Mouse (Mus musculus): ENCODE results near the gene Cckbr. TPM values are rescaled to one million over a fixed set of nuclear protein-coding genes. Genes with fewer than 3 reads are reported as not detected.
"Not testable (repeated sequence)": the region's sequence is repeated elsewhere in the genome, so short reads cannot be mapped to it uniquely, and the experiment has no call there.

Cckbr gene
- polyA plus RNA-seq, 1 experiment from 2014 or later, result 0.48 TPM

DNA sequence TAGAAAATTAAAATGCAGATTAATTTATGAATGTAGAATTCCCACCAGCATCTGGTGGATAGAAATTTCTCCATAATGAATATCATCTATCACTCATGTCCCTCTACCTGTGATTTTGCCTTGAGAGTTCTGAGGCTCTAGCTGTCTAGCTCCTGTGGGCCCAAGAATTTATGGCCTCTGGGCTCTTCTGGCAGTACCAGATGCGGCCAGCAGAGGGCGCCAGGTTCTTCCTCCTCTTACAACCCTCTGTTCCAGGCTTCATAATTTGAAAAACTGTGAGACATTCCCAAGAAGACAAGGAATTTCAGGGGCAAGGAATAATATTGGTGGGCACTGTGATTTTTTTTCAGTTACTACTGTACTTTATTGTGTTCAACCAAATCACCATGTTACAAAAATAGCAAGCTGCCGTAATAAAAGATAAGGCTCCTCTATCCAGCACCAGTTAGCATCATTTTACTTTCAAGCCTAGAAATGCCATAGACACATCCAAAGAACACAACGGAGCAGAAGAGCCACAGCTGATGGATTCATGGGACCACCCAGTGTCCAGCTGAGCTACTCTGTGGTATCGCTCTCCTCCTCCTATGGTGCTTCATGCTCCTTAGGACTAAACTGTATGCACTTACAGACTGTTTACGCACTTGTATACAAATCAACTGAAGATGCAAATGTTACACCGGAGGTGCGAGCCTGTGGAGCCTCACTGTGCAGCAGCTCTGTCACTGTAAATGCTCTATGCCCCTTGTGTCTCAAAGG, 13.5 kb upstream of the Cckbr start:
- H3K9ac ChIP-seq; H3K27me3 ChIP-seq; H3K4me2 ChIP-seq; H3K4me1 ChIP-seq; H3K27ac ChIP-seq; H3K9me3 ChIP-seq; H3K4me3 ChIP-seq; ATAC-seq (ENCODE audit: insufficient number of reproducible peaks, insufficient read depth, low FRiP score, low TSS enrichment, low read depth); H3K36me3 ChIP-seq: not testable (repeated sequence)
- 62% methylated on average over 8 of the region's 8 CpGs for WGBS

DNA sequence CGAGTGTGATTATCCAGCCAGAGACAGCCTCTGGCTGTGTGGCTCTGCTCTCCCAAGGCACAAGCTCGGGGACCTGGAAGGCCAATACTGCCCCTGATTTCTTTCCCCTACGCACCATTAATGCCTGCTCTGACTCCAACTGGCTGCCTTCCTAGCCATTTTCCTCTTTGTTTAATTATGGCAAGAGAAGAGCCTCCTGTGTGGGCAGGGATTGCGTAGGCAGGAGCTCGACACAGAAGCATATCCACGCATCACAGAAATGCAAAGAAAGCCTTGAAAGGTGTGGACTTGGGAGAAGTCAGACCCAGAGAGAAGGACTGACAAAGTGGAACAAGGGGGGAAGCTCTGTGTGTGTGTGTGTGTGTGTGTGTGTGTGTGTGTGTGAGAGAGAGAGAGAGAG, 11.1 kb upstream of the Cckbr start:
- H3K27me3 ChIP-seq, result no peaks in the 10 kb centered on the region
- no peaks in the 10 kb centered on the region for H3K4me1 ChIP-seq
- WGBS, result 57% methylated on average over 6 of the region's 6 CpGs
- H3K4me2 ChIP-seq, result no peak overlapping the region
- H3K9ac ChIP-seq, result no peak overlapping the region
- no peak overlapping the region for H3K4me3 ChIP-seq
- no peak for ATAC-seq (ENCODE audit: insufficient number of reproducible peaks, insufficient read depth, low FRiP score, low TSS enrichment, low read depth)
- H3K9me3 ChIP-seq, result no peaks in the 10 kb centered on the region
- H3K36me3 ChIP-seq, result no peaks in the 10 kb centered on the region
- H3K27ac ChIP-seq, result no peak overlapping the region

DNA sequence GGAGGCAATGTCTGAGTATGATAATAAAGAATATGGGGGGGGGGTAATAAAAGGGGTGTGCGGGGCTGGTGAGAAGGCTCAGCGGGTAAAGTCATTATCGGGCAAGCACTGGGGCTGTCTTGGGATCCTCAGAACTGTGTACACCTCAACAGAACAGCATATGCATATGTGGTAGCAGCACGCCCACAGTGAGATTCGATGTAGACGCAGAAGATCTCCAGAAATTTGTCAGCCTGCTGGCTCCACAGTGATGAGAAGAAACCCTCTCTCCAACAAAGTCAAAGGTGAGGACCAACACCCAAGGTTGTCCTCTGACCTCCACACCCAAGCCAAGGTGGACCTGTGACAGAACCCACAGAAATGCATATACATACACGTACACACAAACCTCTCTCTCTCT, 9.0 kb upstream of the Cckbr start:
- no peaks in the 10 kb centered on the region for H3K4me1 ChIP-seq
- no peak for ATAC-seq (ENCODE audit: insufficient number of reproducible peaks, insufficient read depth, low FRiP score, low TSS enrichment, low read depth)
- H3K27me3 ChIP-seq, result no peaks in the 10 kb centered on the region
- H3K4me3 ChIP-seq, result no peak overlapping the region
- no peak overlapping the region for H3K4me2 ChIP-seq
- H3K9ac ChIP-seq, result no peak overlapping the region
- H3K27ac ChIP-seq, result no peak overlapping the region
- WGBS, result 92% methylated on average over 7 of the region's 7 CpGs
- H3K9me3 ChIP-seq, result no peaks in the 10 kb centered on the region
- H3K36me3 ChIP-seq, result no peaks in the 10 kb centered on the region

DNA sequence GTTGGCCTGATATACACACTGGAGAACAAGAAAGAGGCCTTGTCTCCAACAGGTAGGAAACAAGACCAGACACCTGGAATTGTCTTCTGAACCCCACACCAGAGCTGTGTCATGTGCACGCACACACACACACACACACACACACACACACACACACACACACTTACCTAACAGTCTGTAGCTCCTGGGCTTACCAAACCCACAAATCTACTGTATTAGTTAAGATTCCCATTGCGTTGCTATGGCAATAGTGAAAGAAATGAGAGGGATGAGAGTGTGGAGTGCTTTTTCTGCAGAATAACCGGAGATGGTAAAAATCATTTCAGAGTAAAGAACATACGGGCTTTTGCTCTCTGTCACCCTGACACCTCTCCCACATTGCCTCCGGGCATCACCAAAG, 7.4 kb upstream of the Cckbr start:
- Histone ChIP-seq H3K27me3 (0 out of 2 replicates have a peak, but pooled peaks cover 2% of the 10 kb centered on the region), H3K4me2 (no peak overlapping the region), H3K27ac (no peak overlapping the region), H3K4me1 (no peaks in the 10 kb centered on the region), H3K9ac (no peak overlapping the region), H3K9me3 (no peaks in the 10 kb centered on the region), H3K36me3 (no peaks in the 10 kb centered on the region), H3K4me3 (no peak overlapping the region)
- ATAC-seq (ENCODE audit: insufficient number of reproducible peaks, insufficient read depth, low FRiP score, low TSS enrichment, low read depth), result no peak
- 88% methylated on average over 5 of the region's 5 CpGs for WGBS

DNA sequence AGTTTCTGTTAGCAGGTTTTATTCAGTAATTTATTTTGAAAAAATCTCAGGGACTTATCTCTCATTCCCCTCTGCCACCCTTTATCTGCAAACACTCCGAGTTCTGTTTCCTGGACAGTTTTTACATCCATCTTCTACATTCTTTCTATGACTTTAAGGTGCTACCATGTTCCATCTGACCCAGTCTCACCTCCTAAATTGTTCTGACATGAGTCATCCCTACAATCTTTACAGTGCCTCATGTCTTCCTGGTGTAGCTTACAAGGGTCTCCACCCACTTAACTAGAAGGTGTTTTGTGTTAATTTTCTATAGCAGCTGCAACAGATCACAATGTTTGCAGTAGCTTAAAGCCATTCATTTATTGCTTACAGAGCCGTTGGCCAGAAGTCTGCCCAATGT, 4.6 kb upstream of the Cckbr start:
- no peak for ATAC-seq (ENCODE audit: insufficient number of reproducible peaks, insufficient read depth, low FRiP score, low TSS enrichment, low read depth)
- H3K36me3 ChIP-seq, result no peaks in the 10 kb centered on the region
- no peak overlapping the region for H3K27ac ChIP-seq
- no peak overlapping the region for H3K9ac ChIP-seq
- 54% methylated on average over 2 of the region's 2 CpGs for WGBS
- H3K4me1 ChIP-seq, result peaks cover 6% of the 10 kb centered on the region
- no peak overlapping the region for H3K4me2 ChIP-seq
- no peaks in the 10 kb centered on the region for H3K9me3 ChIP-seq
- no peak overlapping the region for H3K4me3 ChIP-seq
- H3K27me3 ChIP-seq, result peaks cover 30% of the 10 kb centered on the region

DNA sequence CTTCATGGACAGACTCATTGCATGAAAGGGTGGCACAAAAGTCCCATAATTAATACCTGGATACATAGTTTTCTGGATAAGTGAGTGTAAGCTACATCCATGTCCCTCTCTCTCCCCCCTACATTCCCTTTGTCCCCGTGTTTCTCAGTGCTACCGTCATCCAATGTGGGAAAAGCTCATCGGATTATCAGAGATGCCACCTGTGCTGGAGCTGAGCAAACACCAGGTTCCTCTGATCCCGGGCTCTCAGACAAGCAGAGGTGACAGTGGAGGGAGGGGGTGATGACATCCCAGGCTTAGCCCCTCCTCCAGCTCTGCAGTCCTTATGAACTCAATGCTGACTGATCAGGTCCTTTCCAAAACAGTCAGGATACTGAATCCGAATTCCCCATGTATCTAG, 1.2 kb upstream of the Cckbr start:
- Histone ChIP-seq H3K4me1 (peaks cover 9% of the 10 kb centered on the region), H3K4me2 (no peak overlapping the region), H3K9ac (no peak overlapping the region), H3K9me3 (no peaks in the 10 kb centered on the region), H3K27me3 (peaks cover 55% of the 10 kb centered on the region), H3K36me3 (no peaks in the 10 kb centered on the region), H3K4me3 (no peak overlapping the region), H3K27ac (no peak overlapping the region)
- no peak for ATAC-seq (ENCODE audit: insufficient number of reproducible peaks, insufficient read depth, low FRiP score, low TSS enrichment, low read depth)
- WGBS, result 25% methylated on average over 5 of the region's 5 CpGs

DNA sequence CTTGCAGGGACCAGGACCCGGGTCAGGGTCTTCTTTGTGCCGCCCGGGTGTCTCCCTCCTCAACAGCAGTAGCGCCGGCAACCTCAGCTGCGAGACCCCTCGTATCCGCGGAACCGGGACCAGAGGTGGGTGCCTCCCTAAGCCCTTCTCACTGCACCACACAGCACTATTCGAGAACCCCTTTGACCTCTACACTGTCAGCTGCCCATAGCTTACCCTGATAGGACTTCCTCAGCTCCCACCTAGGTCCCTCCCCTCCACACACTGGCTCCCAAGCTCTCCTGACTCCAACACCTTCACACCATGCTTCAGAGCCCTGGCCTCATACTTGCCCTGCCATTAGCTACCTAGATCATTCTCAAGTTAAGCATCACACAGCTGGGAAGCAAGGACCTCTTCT, 520 bp downstream of the Cckbr start:
- peaks cover 59% of the 10 kb centered on the region for H3K27me3 ChIP-seq
- 0 out of 2 replicates have a peak, but pooled peaks have one; percentile 28 for ATAC-seq (ENCODE audit: insufficient number of reproducible peaks, insufficient read depth, low FRiP score, low TSS enrichment, low read depth)
- 2% methylated on average over 11 of the region's 11 CpGs for WGBS

DNA sequence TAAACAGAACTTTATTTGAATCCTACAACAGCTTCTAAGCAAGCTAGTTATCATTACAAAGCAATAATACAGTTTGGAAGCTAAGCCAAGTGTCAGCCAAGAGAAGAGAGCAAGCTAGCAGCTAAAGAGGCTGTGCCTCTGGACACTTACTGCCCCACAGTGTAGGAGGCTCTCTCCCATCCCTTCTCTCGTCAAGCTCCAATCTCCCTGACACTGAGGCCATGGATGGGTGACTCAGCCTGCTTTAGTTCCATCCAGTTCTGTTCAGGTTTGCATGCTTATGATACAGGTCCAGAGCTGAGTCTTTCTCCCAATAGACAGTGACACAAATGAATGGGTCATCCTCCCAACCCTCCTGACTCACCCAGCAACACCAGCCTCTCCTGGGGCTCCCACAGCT, 6.5 kb downstream of the Cckbr start:
- Histone ChIP-seq H3K9ac (no peak overlapping the region), H3K27me3 (peaks cover 18% of the 10 kb centered on the region), H3K36me3 (no peaks in the 10 kb centered on the region), H3K9me3 (no peaks in the 10 kb centered on the region), H3K27ac (no peak overlapping the region), H3K4me2 (no peak overlapping the region), H3K4me1 (no peaks in the 10 kb centered on the region), H3K4me3 (no peak overlapping the region)
- WGBS, result 54% methylated on average over 1 of the region's 1 CpGs
- no peak for ATAC-seq (ENCODE audit: insufficient number of reproducible peaks, insufficient read depth, low FRiP score, low TSS enrichment, low read depth)

More for the DNA sequence above, 520 bp downstream of the Cckbr start:
- Histone ChIP-seq H3K4me1 (peaks cover 9% of the 10 kb centered on the region), H3K9me3 (no peaks in the 10 kb centered on the region), H3K4me3 (peak overlapping the region; percentile 44), H3K4me2 (peak overlapping the region; percentile 78), H3K27ac (no peak overlapping the region), H3K9ac (peak overlapping the region; percentile 36; the same call in 1 of the 2 replicates), H3K36me3 (no peaks in the 10 kb centered on the region)

DNA sequence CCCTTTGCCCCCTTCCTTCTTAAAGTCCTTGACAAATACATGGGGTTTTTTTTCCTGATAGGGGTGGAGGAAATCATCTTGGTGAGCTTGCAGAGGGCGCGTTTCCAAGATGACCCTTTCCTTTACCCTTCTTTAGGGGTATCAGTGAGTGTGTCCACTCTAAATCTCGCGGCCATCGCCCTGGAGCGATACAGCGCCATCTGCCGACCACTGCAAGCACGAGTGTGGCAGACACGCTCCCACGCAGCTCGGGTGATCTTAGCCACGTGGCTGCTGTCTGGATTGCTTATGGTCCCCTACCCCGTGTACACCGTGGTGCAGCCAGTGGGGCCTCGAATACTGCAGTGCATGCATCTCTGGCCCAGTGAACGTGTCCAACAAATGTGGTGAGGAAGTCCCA, 8.3 kb downstream of the Cckbr start:
- Histone ChIP-seq H3K4me2 (no peak overlapping the region), H3K36me3 (no peaks in the 10 kb centered on the region), H3K9me3 (no peaks in the 10 kb centered on the region), H3K27ac (no peak overlapping the region), H3K4me1 (no peaks in the 10 kb centered on the region), H3K27me3 (0 out of 2 replicates have a peak, but pooled peaks cover 4% of the 10 kb centered on the region), H3K9ac (no peak overlapping the region), H3K4me3 (no peak overlapping the region)
- WGBS, result 88% methylated on average over 17 of the region's 17 CpGs
- no peak for ATAC-seq (ENCODE audit: insufficient number of reproducible peaks, insufficient read depth, low FRiP score, low TSS enrichment, low read depth)

DNA sequence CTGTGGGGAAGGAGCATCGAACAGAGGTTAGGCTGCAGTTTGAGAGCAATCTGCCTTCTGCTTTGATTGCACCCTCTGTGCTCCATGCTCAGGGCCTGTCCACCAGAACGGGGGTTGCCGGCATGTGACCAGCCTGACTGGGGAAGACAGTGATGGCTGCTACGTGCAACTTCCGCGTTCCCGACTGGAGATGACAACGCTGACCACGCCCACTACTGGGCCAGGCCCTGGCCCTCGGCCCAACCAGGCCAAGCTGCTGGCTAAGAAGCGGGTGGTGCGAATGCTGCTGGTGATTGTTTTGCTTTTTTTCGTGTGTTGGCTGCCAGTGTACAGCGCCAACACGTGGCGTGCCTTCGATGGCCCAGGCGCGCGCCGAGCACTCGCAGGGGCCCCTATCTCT, 9.3 kb downstream of the Cckbr start:
- no peaks in the 10 kb centered on the region for H3K4me1 ChIP-seq
- ATAC-seq (ENCODE audit: insufficient number of reproducible peaks, insufficient read depth, low FRiP score, low TSS enrichment, low read depth), result no peak
- H3K9me3 ChIP-seq, result no peaks in the 10 kb centered on the region
- no peaks in the 10 kb centered on the region for H3K36me3 ChIP-seq
- H3K4me3 ChIP-seq, result no peak overlapping the region
- 0 out of 2 replicates have a peak, but pooled peaks cover under 1% of the 10 kb centered on the region for H3K27me3 ChIP-seq
- H3K9ac ChIP-seq, result no peak overlapping the region
- WGBS, result 86% methylated on average over 22 of the region's 22 CpGs
- H3K27ac ChIP-seq, result no peak overlapping the region
- H3K4me2 ChIP-seq, result no peak overlapping the region

DNA sequence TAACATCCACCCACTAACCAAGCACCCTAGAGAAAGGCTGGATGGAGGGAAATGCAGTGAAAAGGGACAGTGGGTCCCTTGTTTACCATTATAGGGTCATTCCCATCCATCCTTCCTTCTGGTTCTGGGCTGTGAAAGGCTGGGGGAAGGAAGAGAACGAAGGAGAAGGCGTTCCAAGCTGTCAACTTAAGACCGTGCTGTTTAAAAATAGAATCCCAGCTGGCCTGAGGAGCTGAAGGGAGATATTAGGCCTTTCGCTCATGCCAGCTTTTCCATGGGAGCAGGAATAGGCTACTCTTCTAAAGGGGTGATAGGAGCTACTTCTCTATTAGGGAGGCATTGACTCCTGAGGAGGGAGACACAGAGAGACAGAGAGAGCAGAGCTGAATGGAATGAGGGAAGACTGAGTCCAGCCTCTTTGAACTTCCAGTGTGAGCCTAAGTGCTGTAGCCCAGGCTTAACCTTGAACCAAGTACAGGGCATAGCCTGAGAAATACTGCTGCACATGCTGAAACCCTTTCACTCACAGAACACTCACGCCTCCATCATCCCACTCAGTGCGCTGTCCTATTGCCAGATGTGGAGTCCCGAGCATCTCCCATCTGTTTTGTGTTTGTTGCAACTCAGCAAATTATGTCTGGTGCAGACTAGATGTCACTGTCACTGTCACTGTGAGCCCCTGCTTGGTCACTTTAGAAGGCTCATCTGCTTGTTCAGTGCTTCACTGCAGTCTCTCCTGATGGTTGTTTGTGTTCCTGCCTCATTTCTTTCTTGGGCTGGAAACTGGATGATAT, 12.6 kb downstream of the Cckbr start:
- Histone ChIP-seq H3K9ac (no peak overlapping the region), H3K27me3 (no peaks in the 10 kb centered on the region), H3K36me3 (no peaks in the 10 kb centered on the region), H3K4me3 (no peak overlapping the region), H3K9me3 (no peaks in the 10 kb centered on the region), H3K27ac (no peak overlapping the region), H3K4me2 (no peak overlapping the region), H3K4me1 (no peaks in the 10 kb centered on the region)
- no peak for ATAC-seq (ENCODE audit: insufficient number of reproducible peaks, insufficient read depth, low FRiP score, low TSS enrichment, low read depth)
- 54% methylated on average over 7 of the region's 7 CpGs for WGBS

DNA sequence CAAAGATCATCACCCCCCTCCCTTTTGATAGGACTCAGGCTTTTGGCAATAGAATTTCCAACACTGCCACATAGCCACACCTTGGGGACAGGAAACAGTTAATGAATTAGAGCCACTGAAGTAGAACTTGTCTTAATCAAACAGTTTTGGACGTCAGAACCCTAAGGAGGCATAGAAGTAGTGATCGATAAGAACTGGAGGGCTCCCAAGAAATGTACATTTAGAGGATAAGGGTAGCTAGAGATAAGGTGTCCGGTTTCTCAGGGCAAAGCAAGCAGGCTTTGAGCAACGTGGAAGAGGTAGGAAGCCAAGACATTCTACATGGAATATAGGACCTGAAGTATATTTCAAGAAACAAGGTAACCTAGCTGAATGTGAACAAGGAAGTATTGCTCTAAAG, 15.9 kb downstream of the Cckbr start:
- no peaks in the 10 kb centered on the region for H3K4me1 ChIP-seq
- ATAC-seq (ENCODE audit: insufficient number of reproducible peaks, insufficient read depth, low FRiP score, low TSS enrichment, low read depth), result no peak
- no peak overlapping the region for H3K27ac ChIP-seq
- H3K27me3 ChIP-seq, result no peaks in the 10 kb centered on the region
- H3K4me2 ChIP-seq, result no peak overlapping the region
- H3K36me3 ChIP-seq, result no peaks in the 10 kb centered on the region
- H3K4me3 ChIP-seq, result no peak overlapping the region
- no peak overlapping the region for H3K9ac ChIP-seq
- no peaks in the 10 kb centered on the region for H3K9me3 ChIP-seq
- WGBS, result 57% methylated on average over 4 of the region's 4 CpGs

Data from embryonic facial prominence, embryonic 13.5 days (tissue).